10 mouse cellular contexts compared by ENCODE assay signal in the genomic region with DNA sequence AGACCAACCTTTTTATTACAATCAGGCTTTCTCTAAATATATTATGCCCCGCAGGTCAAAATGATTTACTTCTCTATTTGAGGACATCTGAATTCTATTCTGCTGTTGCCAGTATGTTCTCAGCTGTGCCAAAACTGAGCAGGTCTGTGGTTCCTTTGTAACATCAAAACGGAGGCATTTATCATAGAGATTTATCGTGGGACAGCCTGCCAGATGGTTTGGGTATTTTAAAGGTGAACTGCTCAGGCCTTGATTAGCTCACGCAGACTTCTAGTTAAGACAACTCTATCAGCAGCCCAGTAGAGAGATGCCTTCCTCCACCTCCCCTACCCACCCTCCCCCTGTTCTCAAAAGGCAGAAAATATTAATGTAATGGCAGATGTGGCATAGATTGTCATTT.
A peak's percentile ranks its signal among the peaks of the same experiment; 100 is the strongest.
DNase-seq lines count a peak whose midpoint lies in the region; ATAC-seq lines count a peak whose summit lies in the region.
"Had no signal": no experiment of that assay in that cellular context is flagged by ENCODE, and none has a peak within 500 bp of the region (broad histone marks: within the 10 kb centered on the region; RNA-seq: fewer than 3 reads in every experiment).

No protein-coding gene starts in this region.

- no peaks in the 10 kb centered on the region for H3K36me3 ChIP-seq in midbrain, embryonic 14.5 days (ENCODE audit: control insufficient read depth, insufficient read depth, low read length)
- no peaks in the 10 kb centered on the region for H3K36me3 ChIP-seq in midbrain, embryonic 10.5 days
- H3K36me3 ChIP-seq in limb, embryonic 13.5 days: no peaks in the 10 kb centered on the region
- H3K36me3 ChIP-seq: liver, embryonic 12.5 days had no signal

- 57% methylated on average over 4 of the region's 4 CpGs for WGBS in midbrain, embryonic 14.5 days
- 84% methylated on average over 4 of the region's 4 CpGs for WGBS in midbrain, embryonic 10.5 days
- WGBS in limb, embryonic 13.5 days: 28% methylated on average over 4 of the region's 4 CpGs

- no peak overlapping the region for H3K4me3 ChIP-seq in midbrain, embryonic 14.5 days (replicated peaks; ENCODE audit: low read depth, low read length)
- no peak overlapping the region for H3K4me3 ChIP-seq in midbrain, embryonic 10.5 days
- H3K4me3 ChIP-seq in limb, embryonic 13.5 days: no peak overlapping the region
- H3K4me3 ChIP-seq: liver, embryonic 12.5 days; megakaryocyte, embryonic 14.5 days had no signal

- no peak overlapping the region for H3K4me2 ChIP-seq in midbrain, embryonic 14.5 days (ENCODE audit: low read length)
- H3K4me2 ChIP-seq in limb, embryonic 13.5 days (replicated peaks): no peak overlapping the region
- H3K4me2 ChIP-seq: liver, embryonic 12.5 days had no signal

- H3K27ac ChIP-seq in midbrain, embryonic 14.5 days (replicated peaks; ENCODE audit: low read depth, low read length): no peak overlapping the region
- no peak overlapping the region for H3K27ac ChIP-seq in midbrain, embryonic 10.5 days (replicated peaks)
- peak overlapping the region; percentile 67; the same call in 1 of the 2 replicates for H3K27ac ChIP-seq in limb, embryonic 13.5 days
- H3K27ac ChIP-seq: liver, embryonic 12.5 days had no signal

- no peaks in the 10 kb centered on the region for H3K27me3 ChIP-seq in midbrain, embryonic 14.5 days (ENCODE audit: control insufficient read depth, insufficient read depth, low read length)
- no peaks in the 10 kb centered on the region for H3K27me3 ChIP-seq in midbrain, embryonic 10.5 days (ENCODE audit: low read depth, poor library complexity, severe bottlenecking)
- no peaks in the 10 kb centered on the region for H3K27me3 ChIP-seq in limb, embryonic 13.5 days
- H3K27me3 ChIP-seq: liver, embryonic 12.5 days; megakaryocyte, embryonic 14.5 days had no signal

- no peaks in the 10 kb centered on the region for H3K9me3 ChIP-seq in midbrain, embryonic 14.5 days (ENCODE audit: control insufficient read depth, low read length)
- no peaks in the 10 kb centered on the region for H3K9me3 ChIP-seq in midbrain, embryonic 10.5 days (replicated peaks)
- H3K9me3 ChIP-seq in limb, embryonic 13.5 days: no peaks in the 10 kb centered on the region
- H3K9me3 ChIP-seq: liver, embryonic 12.5 days; megakaryocyte, embryonic 14.5 days had no signal

- H3K4me1 ChIP-seq in midbrain, embryonic 14.5 days (ENCODE audit: control insufficient read depth, insufficient read depth, low read length): peaks cover 9% of the 10 kb centered on the region
- peaks cover 12% of the 10 kb centered on the region for H3K4me1 ChIP-seq in midbrain, embryonic 10.5 days
- peaks cover 35% of the 10 kb centered on the region for H3K4me1 ChIP-seq in limb, embryonic 13.5 days
- H3K4me1 ChIP-seq: liver, embryonic 12.5 days; megakaryocyte, embryonic 14.5 days had no signal

- ATAC-seq in midbrain, embryonic 14.5 days (ENCODE audit: low FRiP score, low TSS enrichment): no peak; the same call in 1 of the 2 replicates
- no peak for ATAC-seq in limb, embryonic 13.5 days (ENCODE audit: low FRiP score, low read depth)
- ATAC-seq: liver, embryonic 12.5 days had no signal

- no peak overlapping the region for H3K9ac ChIP-seq in midbrain, embryonic 14.5 days (replicated peaks; ENCODE audit: low read length)
- no peak overlapping the region for H3K9ac ChIP-seq in limb, embryonic 13.5 days
- H3K9ac ChIP-seq: liver, embryonic 12.5 days had no signal

- peak; percentile 34 for DNase-seq in adrenal gland, adult 2 months
- DNase-seq in adrenal gland, postnatal 25 days: no peak
- peak; percentile 44 for DNase-seq in midbrain, embryonic 14.5 days
- no peak for DNase-seq in midbrain, embryonic 10.5 days (ENCODE audit: low spot score)
- no peak for DNase-seq in Muller cell, postnatal 12 days (ENCODE audit: inconsistent ontology term)
- DNase-seq in left cerebral cortex, adult 11 months (ENCODE audit: low spot score): no peak
- no peak for DNase-seq in frontal cortex, postnatal 25 days (ENCODE audit: low spot score in 2 of 2)

Comparison
In these comparisons a context has a peak if more than half of its experiments do, and no peak if none do; other contexts are left out.
1. DNase-seq: peak in adrenal gland, adult 2 months (single experiment) and midbrain, embryonic 14.5 days (single experiment); none in adrenal gland, postnatal 25 days (single experiment), midbrain, embryonic 10.5 days (single experiment), Muller cell, postnatal 12 days (single experiment), left cerebral cortex, adult 11 months (single experiment) and frontal cortex, postnatal 25 days (0 of 2).